Mouse (Mus musculus) C2C12 (cell line): Measurements from ENCODE around the gene H2-DMb2. TPM values are rescaled to one million over a fixed set of nuclear protein-coding genes. Genes with fewer than 3 reads are reported as not detected.

Source experiments
- H3K27me3 ChIP-seq: one replicate; pipeline ENCODE4 v1.6.1; 2011; ENCODE audit not compliant: control insufficient read depth, insufficient read depth, insufficient read length
- H3K36me3 ChIP-seq: one replicate; pipeline ENCODE4 v1.6.1; 2011; ENCODE audit not compliant: control insufficient read depth, insufficient read depth
- H3K4me3 ChIP-seq: one replicate; pipeline ENCODE4 v1.5.1; 2011; ENCODE audit warnings: mild to moderate bottlenecking, control low read depth; ENCODE audit not compliant: poor library complexity, insufficient read depth, severe bottlenecking
- H3K79me2 ChIP-seq: one replicate; pipeline ENCODE4 v1.6.1; 2011; ENCODE audit not compliant: control insufficient read depth, insufficient read depth
- H3K79me3 ChIP-seq: one replicate; pipeline ENCODE4 v1.6.1; 2011; ENCODE audit warnings: low read depth, control low read depth
- H3ac ChIP-seq: one replicate; pipeline ENCODE3; 2011; ENCODE audit warnings: low read depth; ENCODE audit not compliant: control insufficient read depth, insufficient read length
- CEBPB ChIP-seq: IDR thresholded peaks from one replicate; pipeline ENCODE4 v1.6.1; 2011; ENCODE audit warnings: low read depth, mild to moderate bottlenecking, control low read depth, moderate library complexity
- CTCF ChIP-seq: IDR thresholded peaks from one replicate; pipeline ENCODE4 v1.5.1; 2011; ENCODE audit not compliant: control insufficient read depth, insufficient read depth, insufficient read length
- FOSL1 ChIP-seq: IDR thresholded peaks from one replicate; pipeline ENCODE4 v1.8.0; 2011; ENCODE audit warnings: mild to moderate bottlenecking, low read length; ENCODE audit not compliant: poor library complexity, insufficient read depth, severe bottlenecking
- MAX ChIP-seq: IDR thresholded peaks from one replicate; pipeline ENCODE4 v1.6.1; 2011; ENCODE audit warnings: mild to moderate bottlenecking, control low read depth
- MYOD1 ChIP-seq: IDR thresholded peaks from one replicate; pipeline ENCODE4 v1.6.1; 2011; ENCODE audit warnings: low read depth; ENCODE audit not compliant: control insufficient read depth, insufficient read length
- MYOG ChIP-seq: IDR thresholded peaks from one replicate; pipeline ENCODE4 v1.6.1; 2011; ENCODE audit not compliant: control insufficient read depth, insufficient read length; ENCODE audit errors: extremely low read depth
- USF1 ChIP-seq: IDR thresholded peaks from one replicate; pipeline ENCODE4 v1.6.1; 2011; ENCODE audit warnings: low read depth, mild to moderate bottlenecking, control low read depth, moderate library complexity
- polyA plus RNA-seq: library from polyadenylated mRNA; unstranded; fragments of >200 nt; fragmentation: generic; extraction: Trizol; gene quantifications from one replicate; pipeline ENCODE4 v1.2.1, GENCODE M21; 2012; ENCODE audit warnings: missing spikeins

Gene H2-DMb2
- polyA plus RNA-seq, 1 experiment, result not detected

- peaks cover 55% of the 10 kb centered on the region for H3K27me3 ChIP-seq
- H3K79me2 ChIP-seq, result no peaks in the 10 kb centered on the region
Measured at GRCm38 (mm10) chr17:34186885-34187260, 43.8 kb downstream of the H2-DMb2 start.

GRCm38 (mm10) chr17:34187261-34187916 is 44.3 kb downstream of the H2-DMb2 start, which contains the start of the genes Tap1 and Psmb9:
Tap1 (plus strand) TSS chr17:34187553.
Psmb9 (minus strand) TSS chr17:34187764.
- Histone ChIP-seq H3K27me3 (peaks cover 56% of the 10 kb centered on the region), H3ac (peak within 1 kb of the TSS; percentile 42), H3K4me3 (peak within 1 kb of the TSS; percentile 30), H3K79me3 (no peaks in the 10 kb centered on the region), H3K36me3 (no peaks in the 10 kb centered on the region), H3K79me2 (no peaks in the 10 kb centered on the region)
- TF ChIP-seq CEBPB, result no peak
- no peak for TF ChIP-seq MYOD1
- TF ChIP-seq FOSL1, result no peak
- no peak for TF ChIP-seq USF1
- no peak for TF ChIP-seq CTCF
- no peak for TF ChIP-seq MAX
- TF ChIP-seq MYOG, result no peak

More at GRCm38 (mm10) chr17:34186885-34187260, 43.8 kb downstream of the H2-DMb2 start:
- Histone ChIP-seq H3K36me3 (no peaks in the 10 kb centered on the region), H3K79me3 (no peaks in the 10 kb centered on the region), H3K4me3 (peak overlapping the region; percentile 30), H3ac (peak overlapping the region; percentile 42)
- TF ChIP-seq FOSL1 (no peak), CEBPB (no peak), USF1 (no peak), MYOG (no peak), MYOD1 (no peak), CTCF (no peak), MAX (no peak)

GRCm38 (mm10) chr17:34188010-34188409 is 44.9 kb downstream of the H2-DMb2 start:
- TF ChIP-seq CEBPB, result no peak
- TF ChIP-seq MYOD1, result no peak
- no peak for TF ChIP-seq MAX
- no peak for TF ChIP-seq MYOG
- TF ChIP-seq FOSL1, result no peak
- Histone ChIP-seq H3ac (peak overlapping the region; percentile 27), H3K79me3 (no peaks in the 10 kb centered on the region), H3K4me3 (peak overlapping the region; percentile 30), H3K79me2 (no peaks in the 10 kb centered on the region), H3K27me3 (peaks cover 60% of the 10 kb centered on the region), H3K36me3 (no peaks in the 10 kb centered on the region)

- Histone ChIP-seq H3K79me2 (no peaks in the 10 kb centered on the region), H3K27me3 (peaks cover 59% of the 10 kb centered on the region), H3ac (no peak overlapping the region), H3K79me3 (no peaks in the 10 kb centered on the region), H3K4me3 (no peak overlapping the region), H3K36me3 (no peaks in the 10 kb centered on the region)
- TF ChIP-seq FOSL1 (no peak), USF1 (no peak), CTCF (no peak), MAX (no peak), CEBPB (no peak), MYOD1 (no peak), MYOG (no peak)
Measured at GRCm38 (mm10) chr17:34188986-34189385, 45.9 kb downstream of the H2-DMb2 start.

GRCm38 (mm10) chr17:34192852-34193251 is 49.7 kb downstream of the H2-DMb2 start:
- H3K27me3 ChIP-seq, result peaks cover 65% of the 10 kb centered on the region

GRCm38 (mm10) chr17:34193468-34193867 is 50.4 kb downstream of the H2-DMb2 start:
- no peak for TF ChIP-seq MYOG
- no peak for TF ChIP-seq MYOD1
- no peak for TF ChIP-seq USF1
- no peak for TF ChIP-seq MAX
- TF ChIP-seq FOSL1, result no peak
- TF ChIP-seq CEBPB, result no peak
- no peak for TF ChIP-seq CTCF
- Histone ChIP-seq H3K79me2 (no peaks in the 10 kb centered on the region), H3K36me3 (no peaks in the 10 kb centered on the region), H3K27me3 (peaks cover 68% of the 10 kb centered on the region), H3K79me3 (no peaks in the 10 kb centered on the region), H3K4me3 (no peak overlapping the region), H3ac (no peak overlapping the region)

More at GRCm38 (mm10) chr17:34192852-34193251, 49.7 kb downstream of the H2-DMb2 start:
- no peak overlapping the region for H3K4me3 ChIP-seq
- H3K79me3 ChIP-seq, result no peaks in the 10 kb centered on the region
- no peak overlapping the region for H3ac ChIP-seq
- no peak for TF ChIP-seq MYOD1
- TF ChIP-seq FOSL1, result no peak
- TF ChIP-seq CTCF, result no peak
- TF ChIP-seq MYOG, result no peak
- TF ChIP-seq CEBPB, result no peak
- no peak for TF ChIP-seq USF1
- TF ChIP-seq MAX, result no peak
- no peaks in the 10 kb centered on the region for H3K36me3 ChIP-seq
- H3K79me2 ChIP-seq, result no peaks in the 10 kb centered on the region
